Mouse (Mus musculus): ENCODE data around the gene Egfr.
A peak's percentile ranks its signal among the peaks of the same experiment; 100 is the strongest.

The Egfr gene

GRCm38 (mm10) chr11:16831974-16832464 is 80.0 kb downstream of the Egfr start:
- DNase-seq, result no peak

DNA sequence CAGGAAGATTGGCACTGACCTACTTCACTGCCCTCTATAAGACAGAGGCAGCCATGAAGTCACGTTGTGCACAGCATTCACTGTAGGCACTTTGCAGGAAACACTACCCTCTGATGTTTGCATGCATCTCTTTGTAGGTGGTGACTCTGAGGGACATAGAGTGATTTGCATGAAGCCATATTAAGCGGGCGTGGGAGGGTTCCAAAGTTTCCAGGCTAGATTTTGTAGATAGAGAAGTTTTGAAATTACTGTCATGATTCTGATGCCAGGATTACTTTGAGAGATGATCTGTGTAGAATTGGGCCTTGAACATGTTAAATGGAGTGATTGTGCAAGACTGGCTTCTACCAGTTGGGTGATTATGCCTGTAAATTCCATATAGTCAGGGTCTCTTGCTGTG is 86.8 kb downstream of the Egfr start:
- no peak for DNase-seq

GRCm38 (mm10) chr11:16842924-16843323 is 90.9 kb downstream of the Egfr start:
- DNase-seq, result no peak

- no peak for DNase-seq
Observed at GRCm38 (mm10) chr11:16843889-16844568, 92.0 kb downstream of the Egfr start.

DNA sequence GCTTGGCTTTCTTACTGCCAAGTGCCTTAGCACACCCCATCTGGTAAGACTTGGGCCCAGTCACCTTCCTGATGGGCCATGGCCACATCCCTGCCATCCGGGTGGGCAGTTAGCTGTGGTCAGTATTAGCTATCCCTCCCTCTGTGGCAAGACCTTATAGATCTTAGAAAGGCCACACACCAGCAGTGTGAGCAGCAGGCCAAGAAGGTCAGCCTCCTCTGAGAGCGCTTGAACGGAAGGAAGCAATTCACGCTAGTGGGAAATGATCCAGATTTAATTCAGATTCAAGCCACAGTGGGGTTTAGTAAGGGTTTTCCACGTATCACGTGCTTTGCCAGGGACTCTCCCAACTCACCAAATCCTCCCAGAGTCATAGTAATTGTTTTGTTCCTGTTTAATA is 96.9 kb downstream of the Egfr start:
- no peak for DNase-seq

DNA sequence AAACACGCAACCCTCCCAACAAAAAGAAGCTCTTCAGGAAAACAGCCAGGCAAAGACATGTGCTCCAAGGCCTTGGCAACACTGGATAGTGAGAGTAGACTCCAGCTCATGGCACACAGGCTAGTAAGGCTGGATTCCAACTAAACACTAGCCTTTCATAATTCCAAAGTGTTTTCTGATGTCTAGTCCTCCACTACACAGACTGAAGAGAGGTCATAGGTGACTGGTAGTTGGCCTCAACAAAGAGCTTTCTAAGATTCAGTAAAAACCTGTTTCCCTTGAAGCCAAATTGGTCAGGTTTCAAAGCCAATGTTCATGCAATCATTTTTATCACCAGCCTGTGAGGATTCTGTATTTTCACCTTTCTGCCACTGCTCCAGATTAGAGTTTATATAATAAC is 99.4 kb downstream of the Egfr start:
- no peak for DNase-seq

DNA sequence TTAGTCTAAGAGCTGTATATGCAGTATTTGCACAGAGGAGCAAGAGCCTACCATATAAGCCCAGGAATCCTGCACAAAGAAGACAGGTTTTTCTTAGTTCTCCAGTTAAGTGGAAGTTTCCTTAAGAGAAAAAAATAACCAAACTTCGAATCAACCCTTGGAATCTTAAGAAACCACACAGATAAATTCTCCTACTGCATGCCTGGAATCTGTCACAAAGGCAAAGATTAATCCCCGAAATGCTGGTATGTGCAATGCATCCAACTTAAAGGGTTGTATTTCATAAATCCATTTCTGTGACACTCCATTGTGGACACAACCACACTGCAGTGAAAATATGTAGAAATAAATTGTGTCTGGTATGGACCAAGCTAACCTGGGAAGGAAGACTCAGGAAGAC is 102.1 kb downstream of the Egfr start:
- DNase-seq, result no peak

DNA sequence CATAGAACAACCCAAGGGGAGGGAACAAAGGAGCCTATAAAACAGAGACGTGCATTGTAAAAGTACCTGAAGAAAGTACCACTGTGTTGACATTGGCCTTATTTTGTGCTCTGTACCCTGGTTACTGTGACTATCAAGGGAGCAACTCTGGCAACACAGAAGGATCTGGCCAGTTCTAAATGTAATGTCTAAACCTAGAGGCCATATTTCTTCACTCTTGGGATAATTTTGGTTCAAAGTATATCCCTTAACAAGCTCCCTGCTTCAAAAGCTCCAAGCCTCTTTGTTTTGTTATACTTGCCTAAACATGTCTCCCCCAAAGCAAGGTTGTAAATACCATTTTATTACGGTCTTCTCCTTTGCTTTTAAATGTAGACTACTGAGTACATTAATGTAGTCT is 105.3 kb downstream of the Egfr start:
- DNase-seq, result no peak

DNA sequence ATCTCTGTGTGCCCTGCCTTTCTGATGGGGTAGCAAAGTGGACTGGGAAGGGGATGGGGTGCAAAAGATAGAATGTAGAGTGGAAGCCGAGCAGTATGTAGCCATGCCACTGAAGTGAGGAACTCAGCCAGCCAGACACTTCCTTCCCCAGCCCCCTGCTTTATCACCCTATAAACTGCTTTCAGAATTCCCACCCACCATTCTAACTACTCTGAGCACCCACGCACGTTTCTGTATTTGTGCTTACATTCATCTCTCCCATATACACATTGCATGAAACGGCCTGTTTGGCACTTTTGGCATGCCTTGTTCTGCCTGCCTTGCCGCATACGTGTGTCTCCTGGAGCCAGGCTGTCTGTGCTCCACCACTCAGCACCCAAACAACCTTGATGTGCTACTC is 109.0 kb downstream of the Egfr start:
- DNase-seq, result no peak

DNA sequence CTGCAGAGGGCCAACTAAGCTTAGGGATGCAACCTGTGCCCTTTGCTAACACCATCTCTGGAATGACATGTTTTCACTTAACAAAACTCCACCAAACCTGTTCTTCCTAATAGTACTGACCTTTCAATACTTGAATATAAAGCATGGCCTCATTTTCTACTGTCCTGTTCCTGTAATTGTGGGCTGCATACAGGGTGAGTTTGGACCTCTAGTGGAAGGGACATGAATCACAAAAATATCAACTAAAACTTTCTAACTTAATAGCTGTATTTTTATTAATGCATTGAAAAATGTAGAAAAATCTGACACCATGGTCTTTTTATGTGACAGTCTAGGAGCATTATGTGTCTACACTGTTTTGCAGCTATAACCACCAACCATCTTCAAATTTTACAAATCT is 111.5 kb downstream of the Egfr start:
- no peak for DNase-seq

GRCm38 (mm10) chr11:16864980-16865561 is 113.1 kb downstream of the Egfr start:
- no peak for DNase-seq

DNA sequence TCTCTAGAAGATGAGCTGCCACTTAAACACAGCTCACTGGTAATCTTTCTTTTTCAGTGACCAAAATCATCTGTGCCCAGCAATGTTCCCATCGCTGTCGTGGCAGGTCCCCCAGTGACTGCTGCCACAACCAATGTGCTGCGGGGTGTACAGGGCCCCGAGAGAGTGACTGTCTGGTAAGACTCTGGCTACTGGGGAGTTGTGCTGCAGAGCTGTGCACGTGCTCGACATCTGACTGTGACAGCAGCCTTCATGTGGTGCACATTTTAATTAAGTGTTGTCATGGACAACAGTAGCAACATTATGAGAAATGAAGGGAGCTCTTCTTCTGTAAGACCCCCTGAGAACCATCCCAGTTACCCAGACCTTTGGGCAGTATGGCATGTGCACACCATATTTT is 116.0 kb downstream of the Egfr start:
- no peak for DNase-seq

GRCm38 (mm10) chr11:16869506-16869905 is 117.5 kb downstream of the Egfr start:
- DNase-seq, result no peak

GRCm38 (mm10) chr11:16871120-16871519 is 119.1 kb downstream of the Egfr start:
- DNase-seq, result peak; percentile 8

DNA sequence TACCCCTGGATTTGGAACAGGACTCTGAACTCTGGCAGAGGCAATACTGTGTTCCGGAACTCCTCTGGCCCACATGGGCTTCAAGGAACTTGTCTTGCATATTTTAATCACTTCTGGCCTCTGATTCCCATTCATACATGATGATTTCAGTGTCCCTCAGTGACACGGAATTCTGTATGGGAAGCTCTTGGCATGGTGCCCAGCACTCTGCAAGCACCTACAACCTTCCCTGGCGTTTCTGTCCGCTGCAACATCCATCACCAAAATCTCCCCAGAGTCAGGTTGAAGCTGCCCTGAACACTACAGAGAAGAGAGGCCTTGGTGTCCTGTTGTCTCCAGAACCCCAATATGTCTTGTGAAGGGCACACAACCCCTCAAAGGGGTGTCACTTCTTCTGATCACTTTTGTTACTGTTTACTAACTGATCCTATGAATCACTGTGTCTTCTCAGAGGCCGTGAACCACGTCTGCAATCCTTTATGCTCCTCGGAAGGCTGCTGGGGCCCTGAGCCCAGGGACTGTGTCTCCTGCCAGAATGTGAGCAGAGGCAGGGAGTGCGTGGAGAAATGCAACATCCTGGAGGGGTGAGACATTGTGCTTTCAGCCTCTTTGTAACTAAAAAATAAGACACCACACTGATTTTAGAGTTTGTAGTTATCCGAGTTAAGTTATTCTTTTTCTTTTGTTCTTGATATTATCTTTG is 125.8 kb downstream of the Egfr start:
- no peak for DNase-seq

DNA sequence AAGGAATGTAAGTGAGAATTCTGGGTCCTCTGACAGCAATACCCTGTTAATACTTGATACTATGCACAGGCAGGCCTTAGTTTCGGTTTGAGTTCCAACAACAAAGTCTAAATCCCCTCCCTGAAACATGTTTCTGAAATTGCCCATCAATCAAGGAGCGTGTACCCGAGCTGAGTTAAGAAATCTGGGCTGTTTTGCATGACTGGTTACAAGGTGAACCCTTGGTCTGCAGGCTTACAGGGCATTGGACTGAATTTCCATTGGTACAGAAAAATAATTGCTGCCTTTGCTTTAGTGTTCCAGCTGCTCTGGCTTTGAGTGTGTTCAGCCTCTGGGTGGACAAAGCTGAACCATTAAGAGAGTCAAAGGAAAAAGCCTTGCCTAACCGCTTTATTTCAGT is 129.9 kb downstream of the Egfr start:
- DNase-seq, result no peak

DNA sequence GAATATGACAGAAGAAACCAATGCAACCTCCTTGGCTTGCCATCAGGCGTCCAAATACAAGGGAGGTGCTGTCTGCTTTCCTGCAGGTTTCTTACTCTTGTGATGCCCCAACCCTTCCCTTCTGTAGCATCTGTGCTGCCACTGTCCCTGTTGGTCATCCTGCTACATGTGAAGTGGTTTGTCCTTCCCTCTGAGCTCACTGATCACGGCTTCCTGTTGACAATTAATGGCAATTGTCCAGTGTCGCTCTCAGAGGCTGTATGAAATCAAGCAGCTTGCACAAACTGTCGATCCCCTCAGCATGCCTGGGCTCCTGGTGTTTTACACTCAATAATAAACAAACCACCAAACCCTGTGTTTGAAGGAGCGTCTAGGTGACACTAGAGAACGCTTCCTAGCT is 134.1 kb downstream of the Egfr start:
- no peak for DNase-seq

DNA sequence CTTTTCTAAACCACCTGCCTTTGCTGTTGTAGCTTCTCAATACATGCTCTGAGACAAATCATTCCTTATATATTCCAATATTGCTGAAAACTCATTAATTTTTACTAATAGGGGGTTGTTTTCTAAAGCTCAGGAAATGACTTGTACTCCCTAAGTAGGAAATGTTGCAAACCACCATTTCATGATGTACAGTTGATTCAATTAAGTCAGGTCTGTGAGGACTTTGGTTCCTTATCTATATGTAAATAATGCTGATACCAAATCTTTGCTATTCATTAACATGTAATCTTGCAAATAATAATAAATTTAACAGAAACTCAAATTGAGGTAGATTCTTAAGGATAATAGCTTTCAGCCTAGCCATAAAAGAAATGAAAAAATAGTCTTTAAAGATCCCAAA is 136.1 kb downstream of the Egfr start:
- no peak for DNase-seq

GRCm38 (mm10) chr11:16895441-16896356 is 143.7 kb downstream of the Egfr start:
- no peak for DNase-seq

DNA sequence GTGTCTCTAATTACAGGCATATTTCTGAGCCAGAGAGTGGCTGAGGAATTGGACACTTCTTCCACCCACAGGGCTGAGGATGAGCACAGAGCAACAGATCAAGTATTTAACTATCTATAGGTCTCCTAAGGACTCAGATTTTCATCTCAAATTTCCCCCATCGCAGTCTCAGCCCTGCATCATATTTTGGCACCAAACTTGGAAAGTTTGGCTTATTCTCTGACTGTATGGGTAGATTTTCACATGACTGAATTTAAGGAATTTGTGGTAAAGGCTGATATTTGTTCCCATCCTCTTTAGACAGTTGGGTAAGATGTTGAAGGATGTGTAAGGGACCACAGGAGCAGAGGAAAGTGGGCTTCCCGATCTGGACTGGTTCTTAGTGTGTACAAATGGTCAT is 145.7 kb downstream of the Egfr start:
- DNase-seq, result no peak

GRCm38 (mm10) chr11:16900182-16900581 is 148.2 kb downstream of the Egfr start:
- no peak for DNase-seq

- no peak for DNase-seq
Observed at GRCm38 (mm10) chr11:16900653-16901416, 148.8 kb downstream of the Egfr start.
